Mouse (Mus musculus) forebrain, embryonic 10.5 days (tissue): ENCODE results near the gene Efna2. TPM values are rescaled to one million over a fixed set of nuclear protein-coding genes. Genes with fewer than 3 reads are reported as not detected.

Source experiments
- DNase-seq: peaks from one replicate; pipeline ENCODE4 v3.0.0-alpha.2; 2017; ENCODE audit warnings: low spot score; ENCODE audit errors: extremely low spot score
- H3K27ac ChIP-seq: fragments of 300-500 bp; sonication (generic); 2 replicates; pipeline ENCODE4 v1.5.1; 2016; ENCODE audit warnings: mild to moderate bottlenecking
- H3K27me3 ChIP-seq: fragments of 300-500 bp; sonication (generic); 2 replicates; pipeline ENCODE4 v1.6.1; 2016; ENCODE audit warnings: mild to moderate bottlenecking; ENCODE audit not compliant: poor library complexity, severe bottlenecking
- H3K36me3 ChIP-seq: fragments of 300-500 bp; sonication (generic); replicated peaks from 2 replicates; pipeline ENCODE4 v1.6.1; 2016; ENCODE audit warnings: mild to moderate bottlenecking, moderate library complexity
- H3K4me1 ChIP-seq: fragments of 300-500 bp; sonication (generic); 2 replicates; pipeline ENCODE4 v1.6.1; 2016
- H3K4me3 ChIP-seq: fragments of 300-500 bp; sonication (generic); 2 replicates; pipeline ENCODE4 v1.5.1; 2016; ENCODE audit warnings: mild to moderate bottlenecking, moderate library complexity
- H3K9me3 ChIP-seq: fragments of 300-500 bp; sonication (generic); 2 replicates; pipeline ENCODE4 v1.6.1; 2016; ENCODE audit warnings: mild to moderate bottlenecking, moderate library complexity
- WGBS: fragments of 180-500 bp; shearing (Covaris S2); methylation state at CpG from one replicate; pipeline ENCODE4 v1.1.7; 2016; 5-methylcytosine and 5-hydroxymethylcytosine counted together
- polyA plus RNA-seq: library from polyadenylated mRNA; unstranded; fragments of >200 nt; fragmentation: Nextera tagmentation; extraction: Ambion mirVana; gene quantifications from 2 replicates; pipeline ENCODE4 v1.2.1, GENCODE M21; 2016

Gene Efna2
- polyA plus RNA-seq, 1 experiment from 2014 or later, result 23.2 TPM

DNA sequence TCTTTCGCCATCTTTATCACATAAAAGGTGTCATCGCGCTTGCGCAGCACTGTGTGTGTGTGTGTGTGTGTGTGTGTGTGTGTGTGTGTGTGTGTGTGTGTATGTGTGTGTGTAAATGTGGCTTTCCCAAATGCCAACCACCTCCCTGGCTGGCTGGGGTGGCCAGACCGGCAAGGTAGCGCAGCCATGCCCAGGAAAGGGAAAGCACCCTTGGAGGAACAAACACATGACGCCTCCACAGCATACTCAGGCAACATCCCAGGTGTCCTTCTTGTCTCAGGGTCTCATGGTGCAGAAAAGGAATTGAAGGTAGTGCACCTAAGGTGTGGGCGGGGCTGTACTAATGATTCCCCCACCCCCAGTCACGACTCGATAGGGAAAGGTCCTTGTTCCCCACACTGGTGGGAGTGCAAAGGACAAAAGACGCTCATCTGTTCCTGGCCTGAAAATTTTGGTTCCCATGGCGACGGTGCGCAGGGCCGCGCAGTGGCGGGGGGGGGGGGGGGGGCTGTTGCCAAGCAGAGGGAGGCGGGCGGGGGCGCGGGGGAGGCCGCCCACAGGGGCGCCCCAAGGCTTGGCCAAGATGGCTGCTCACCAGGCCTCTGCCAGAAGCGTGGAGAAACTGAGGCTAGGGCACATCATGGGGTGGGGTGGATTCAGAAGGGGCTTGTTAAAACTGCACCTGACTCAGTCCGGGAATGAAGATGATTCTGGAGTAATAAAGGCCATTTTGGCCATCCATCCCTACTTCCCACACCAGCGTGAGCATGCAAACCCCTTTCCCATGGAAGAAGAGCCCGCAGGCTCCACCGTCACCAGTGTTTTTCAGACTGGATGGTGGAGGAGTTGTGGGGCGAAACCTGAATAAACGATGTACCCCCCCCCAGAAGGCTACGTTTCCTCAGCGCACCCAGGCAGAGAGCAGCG, 41.4 kb upstream of the Efna2 start:
- 2% methylated on average over 30 of the region's 33 CpGs for WGBS
- Histone ChIP-seq H3K9me3 (no peaks in the 10 kb centered on the region), H3K27ac (peak overlapping the region; percentile 91), H3K27me3 (peaks cover 68% of the 10 kb centered on the region), H3K4me3 (peak overlapping the region; percentile 67), H3K4me1 (peaks cover 70% of the 10 kb centered on the region), H3K36me3 (peaks cover 38% of the 10 kb centered on the region)
- DNase-seq, result peak; percentile 53

DNA sequence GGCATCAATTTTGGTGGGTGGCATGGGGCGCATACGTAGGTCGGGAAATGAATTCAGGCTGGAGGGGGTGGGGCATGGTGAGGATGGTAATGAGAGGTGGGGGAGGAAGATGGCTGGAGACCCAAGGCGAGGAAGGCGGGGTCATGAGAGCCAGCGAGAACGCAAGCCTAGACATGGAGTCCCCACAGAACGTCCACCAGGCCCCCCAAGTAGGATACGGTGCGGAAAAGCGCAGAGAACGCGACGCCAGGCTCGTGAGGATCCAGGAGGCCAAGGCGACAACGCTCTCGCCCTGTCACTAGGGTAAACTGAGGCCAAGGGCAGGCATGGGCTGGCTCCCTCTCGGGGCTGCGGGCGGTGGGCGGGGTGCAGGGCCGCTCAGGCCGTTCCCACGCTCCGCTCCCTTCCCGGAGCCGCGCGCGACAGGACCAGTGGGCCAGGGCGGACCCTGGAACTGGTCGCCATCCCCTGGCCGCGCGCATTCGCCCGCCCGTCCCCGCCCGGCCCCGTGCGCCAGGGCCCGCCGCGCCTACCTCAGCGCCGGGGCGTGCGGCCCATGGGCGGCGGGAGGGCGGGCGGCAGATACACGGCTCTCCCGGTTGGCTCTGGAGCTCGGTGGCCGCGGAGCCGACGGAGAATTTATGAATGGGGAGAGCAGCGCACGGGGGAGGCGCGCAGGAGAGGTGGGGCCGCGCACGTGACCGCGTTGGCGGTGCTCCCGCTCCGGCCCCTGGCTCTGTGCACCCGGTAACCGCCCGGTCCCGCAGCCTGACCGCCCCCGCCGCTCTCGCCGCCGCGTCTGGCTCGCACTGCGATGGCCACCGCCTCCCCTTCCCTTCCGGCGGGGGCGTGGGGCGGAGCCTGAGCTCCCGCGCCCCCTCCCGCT, 40.5 kb upstream of the Efna2 start, which contains the start of gene Atp5d:
Gene Atp5d, plus strand, starts transcription at position 80 of the 886 bp plus-strand sequence.
- H3K36me3 ChIP-seq, result peaks cover 36% of the 10 kb centered on the region
- peak within 1 kb of the TSS; percentile 91 for H3K27ac ChIP-seq
- peak within 1 kb of the TSS; percentile 67 for H3K4me3 ChIP-seq
- peak; percentile 64 for DNase-seq
- peaks cover 74% of the 10 kb centered on the region for H3K4me1 ChIP-seq
- WGBS, result under 1% methylated on average over 93 of the region's 94 CpGs
- H3K27me3 ChIP-seq, result peaks cover 59% of the 10 kb centered on the region
- H3K9me3 ChIP-seq, result no peaks in the 10 kb centered on the region

DNA sequence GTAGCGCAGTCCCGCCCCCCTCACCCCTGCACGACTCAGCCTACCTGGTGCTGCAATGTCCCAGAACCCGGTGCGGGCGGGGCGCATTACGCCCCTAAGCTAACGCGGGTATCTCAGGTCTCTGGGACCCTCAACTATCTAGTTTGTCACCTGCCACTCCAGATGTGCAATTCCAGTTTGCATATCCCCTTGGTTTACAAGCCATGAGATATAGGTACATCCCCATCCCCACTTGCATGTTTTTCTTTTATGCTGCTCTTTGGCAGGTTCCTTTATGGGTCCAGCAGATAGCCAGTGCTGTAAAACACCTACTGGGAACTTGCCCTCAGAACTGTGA, 39.9 kb upstream of the Efna2 start:
- 2% methylated on average over 9 of the region's 10 CpGs for WGBS

DNA sequence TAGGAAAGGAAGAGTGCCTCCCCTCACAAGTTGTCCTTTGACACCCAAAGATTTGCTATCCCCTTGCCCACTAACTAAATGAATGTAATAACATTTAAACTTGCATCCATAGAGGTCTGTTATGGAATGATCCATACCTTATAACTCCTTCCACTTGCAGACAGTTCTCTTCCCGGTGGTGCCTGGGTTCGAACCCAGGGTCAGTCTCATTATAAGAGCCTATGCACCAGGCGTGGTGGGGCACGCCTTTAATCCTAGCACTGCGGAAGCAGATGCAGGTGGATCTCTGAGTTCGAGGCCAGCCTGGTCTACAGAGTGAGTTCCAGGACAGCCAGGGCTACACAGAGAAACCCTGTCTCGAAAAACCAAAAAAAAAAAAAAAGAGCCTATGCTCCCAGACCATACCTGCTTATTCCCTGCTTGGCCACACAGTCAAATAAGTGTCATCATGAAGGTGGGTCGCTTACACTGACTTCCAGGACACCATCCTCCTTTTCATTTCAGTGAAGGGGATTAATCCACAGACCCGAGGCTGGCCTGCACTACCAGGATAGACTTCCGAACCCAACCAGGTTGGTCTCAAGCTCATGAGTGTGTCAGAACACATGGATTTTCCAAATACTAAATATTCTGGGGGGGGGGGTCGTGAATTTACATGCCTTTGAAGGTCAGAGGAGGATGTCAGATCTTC, 39.2 kb upstream of the Efna2 start:
- Histone ChIP-seq H3K36me3 (peaks cover 36% of the 10 kb centered on the region), H3K4me3 (peak overlapping the region; percentile 95), H3K27me3 (peaks cover 45% of the 10 kb centered on the region), H3K4me1 (peaks cover 85% of the 10 kb centered on the region), H3K27ac (peak overlapping the region; percentile 85; the same call in 1 of the 2 replicates), H3K9me3 (no peaks in the 10 kb centered on the region)
- DNase-seq, result no peak
- 73% methylated on average over 11 of the region's 11 CpGs for WGBS

More for the DNA sequence above, 39.9 kb upstream of the Efna2 start:
- no peak for DNase-seq
- Histone ChIP-seq H3K27ac (peak overlapping the region; percentile 91), H3K4me1 (peaks cover 78% of the 10 kb centered on the region), H3K36me3 (peaks cover 36% of the 10 kb centered on the region), H3K4me3 (peak overlapping the region; percentile 67), H3K27me3 (peaks cover 53% of the 10 kb centered on the region), H3K9me3 (no peaks in the 10 kb centered on the region)

DNA sequence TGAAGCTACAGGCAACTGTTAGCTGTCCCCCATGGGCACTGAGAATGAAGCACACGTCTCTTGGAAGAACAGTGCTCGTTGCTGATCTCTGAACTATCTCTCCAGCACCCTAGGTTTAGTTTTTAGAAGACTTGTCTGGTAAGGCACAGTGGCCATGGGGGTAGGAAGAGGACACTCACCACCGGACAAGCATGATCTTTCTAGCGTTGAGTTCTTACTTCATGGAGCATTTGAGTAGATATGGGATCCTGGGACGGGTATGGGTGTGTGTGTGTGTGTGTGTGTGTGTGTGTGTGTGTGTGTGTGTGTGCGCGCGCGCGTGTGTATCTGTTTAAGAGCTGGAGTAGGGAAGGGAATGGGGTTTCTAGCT, 38.6 kb upstream of the Efna2 start, which contains the start of gene Cbarp:
Gene Cbarp, minus strand, starts transcription at position 170 of the 370 bp plus-strand sequence.
- H3K4me1 ChIP-seq, result peaks cover 90% of the 10 kb centered on the region
- DNase-seq, result no peak
- no peaks in the 10 kb centered on the region for H3K9me3 ChIP-seq
- H3K4me3 ChIP-seq, result peak within 1 kb of the TSS; percentile 95
- H3K27ac ChIP-seq, result peak within 1 kb of the TSS; percentile 85
- 75% methylated on average over 10 of the region's 10 CpGs for WGBS
- peaks cover 40% of the 10 kb centered on the region for H3K27me3 ChIP-seq
- peaks cover 36% of the 10 kb centered on the region for H3K36me3 ChIP-seq

DNA sequence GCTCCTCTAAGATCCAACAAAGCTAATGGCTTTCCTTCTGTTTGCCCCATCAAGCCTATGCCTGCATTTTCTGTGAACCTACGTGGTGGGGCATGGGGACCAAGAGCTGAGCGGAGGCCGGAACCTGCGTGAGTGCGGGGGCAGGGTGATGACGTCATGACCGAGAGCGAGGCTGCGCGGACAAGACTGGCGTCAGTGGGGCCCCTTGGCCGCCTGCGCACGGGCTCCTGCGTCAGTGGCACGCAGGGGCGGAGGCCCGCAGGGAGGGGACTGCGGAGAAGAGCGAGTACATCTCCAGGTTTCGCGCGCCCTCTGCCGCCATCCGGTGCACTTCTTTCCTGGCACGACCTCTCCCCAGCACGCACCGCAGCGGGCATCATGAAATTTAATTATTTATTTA, 38.0 kb upstream of the Efna2 start:
- Histone ChIP-seq H3K27ac (peak overlapping the region; percentile 85), H3K9me3 (no peaks in the 10 kb centered on the region), H3K27me3 (peaks cover 34% of the 10 kb centered on the region), H3K36me3 (peaks cover 36% of the 10 kb centered on the region), H3K4me3 (peak overlapping the region; percentile 95), H3K4me1 (peaks cover 92% of the 10 kb centered on the region)
- peak; percentile 92 for DNase-seq
- WGBS, result under 1% methylated on average over 29 of the region's 29 CpGs

DNA sequence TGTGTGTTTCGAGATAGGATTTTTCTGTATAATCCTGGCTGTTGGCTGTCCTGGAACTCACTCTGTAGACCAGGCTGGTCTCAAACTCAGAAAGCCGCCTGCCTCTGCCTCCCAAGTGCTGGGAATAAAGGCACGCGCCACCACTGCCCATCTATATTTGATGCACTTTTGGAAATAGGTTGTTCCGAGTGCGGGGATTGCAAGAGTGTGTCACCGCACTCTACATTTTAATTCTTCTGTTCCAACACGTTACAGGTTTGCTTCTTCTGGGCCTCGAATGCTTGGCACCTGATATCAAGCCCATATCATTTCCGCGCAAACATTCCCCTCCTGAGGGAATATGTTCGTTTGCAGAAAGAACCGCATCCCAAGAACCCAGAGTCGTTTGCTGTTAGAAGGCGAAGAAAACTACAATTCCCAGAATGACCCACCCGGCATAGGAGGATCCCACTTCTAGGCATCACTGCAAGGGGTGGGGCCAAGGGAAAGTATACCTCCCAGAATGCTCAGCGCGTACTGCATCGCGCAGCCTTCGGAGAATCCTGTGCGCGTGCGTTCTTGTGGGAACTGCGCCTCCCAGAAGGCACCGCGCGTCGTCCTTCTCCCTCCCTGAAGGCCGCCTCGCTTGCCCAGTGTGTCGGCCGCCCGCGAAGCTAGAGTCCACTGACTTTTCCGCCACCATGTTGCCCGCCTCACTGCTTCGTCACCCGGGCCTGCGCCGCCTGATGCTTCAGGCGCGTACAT, 37.3 kb upstream of the Efna2 start:
- Histone ChIP-seq H3K4me1 (peaks cover 92% of the 10 kb centered on the region), H3K4me3 (peak overlapping the region; percentile 95)

DNA sequence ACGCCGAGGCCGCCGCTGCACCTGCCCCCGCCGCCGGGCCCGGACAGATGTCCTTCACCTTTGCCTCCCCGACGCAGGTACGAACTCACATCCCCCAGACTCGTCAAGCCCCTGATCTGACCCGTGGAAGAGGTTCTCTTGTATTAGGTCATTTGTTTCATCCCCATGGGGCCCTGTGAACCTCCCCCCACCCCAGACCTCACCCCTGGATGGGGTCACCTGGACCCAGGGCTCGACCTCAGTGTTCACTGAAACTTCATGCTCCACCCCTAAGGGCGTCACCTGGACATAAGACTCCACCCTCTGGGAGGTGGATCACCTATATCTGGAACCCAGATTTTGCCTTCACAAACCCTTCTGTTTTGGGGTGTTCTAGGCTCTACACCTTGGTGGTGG, 36.8 kb upstream of the Efna2 start:
- Histone ChIP-seq H3K4me3 (peak overlapping the region; percentile 95), H3K9me3 (no peaks in the 10 kb centered on the region), H3K27ac (peak overlapping the region; percentile 89), H3K36me3 (peaks cover 41% of the 10 kb centered on the region), H3K27me3 (peaks cover 21% of the 10 kb centered on the region), H3K4me1 (peaks cover 92% of the 10 kb centered on the region)
- under 1% methylated on average over 15 of the region's 15 CpGs for WGBS
- no peak for DNase-seq

More for the DNA sequence above, 37.3 kb upstream of the Efna2 start:
- Histone ChIP-seq H3K27ac (peak overlapping the region; percentile 89), H3K9me3 (no peaks in the 10 kb centered on the region), H3K27me3 (peaks cover 27% of the 10 kb centered on the region), H3K36me3 (peaks cover 38% of the 10 kb centered on the region)
- WGBS, result under 1% methylated on average over 43 of the region's 43 CpGs
- peak; percentile 93 for DNase-seq

DNA sequence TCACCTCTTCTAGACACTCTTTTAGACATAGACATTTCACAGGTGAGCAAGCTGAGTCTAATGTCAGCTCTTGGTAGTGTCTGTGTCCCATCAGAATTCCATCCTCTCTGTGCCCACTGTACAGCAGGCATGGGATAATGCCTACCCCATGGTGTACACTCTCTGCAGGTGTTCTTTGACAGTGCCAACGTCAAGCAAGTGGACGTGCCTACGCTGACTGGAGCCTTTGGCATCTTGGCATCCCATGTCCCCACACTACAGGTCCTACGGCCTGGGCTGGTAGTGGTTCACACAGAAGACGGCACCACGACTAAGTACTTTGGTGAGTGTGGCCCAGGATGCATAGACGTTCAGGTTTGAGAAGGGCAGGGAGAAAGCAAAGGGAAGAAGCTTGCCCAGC, 35.6 kb upstream of the Efna2 start:
- H3K27ac ChIP-seq, result no peak overlapping the region
- peak overlapping the region; percentile 95; the same call in 1 of the 2 replicates for H3K4me3 ChIP-seq
- WGBS, result 95% methylated on average over 7 of the region's 7 CpGs
- peaks cover 41% of the 10 kb centered on the region for H3K36me3 ChIP-seq
- no peaks in the 10 kb centered on the region for H3K9me3 ChIP-seq
- no peak for DNase-seq
- peaks cover 92% of the 10 kb centered on the region for H3K4me1 ChIP-seq
- H3K27me3 ChIP-seq, result peaks cover 10% of the 10 kb centered on the region; the same call in 1 of the 2 replicates

DNA sequence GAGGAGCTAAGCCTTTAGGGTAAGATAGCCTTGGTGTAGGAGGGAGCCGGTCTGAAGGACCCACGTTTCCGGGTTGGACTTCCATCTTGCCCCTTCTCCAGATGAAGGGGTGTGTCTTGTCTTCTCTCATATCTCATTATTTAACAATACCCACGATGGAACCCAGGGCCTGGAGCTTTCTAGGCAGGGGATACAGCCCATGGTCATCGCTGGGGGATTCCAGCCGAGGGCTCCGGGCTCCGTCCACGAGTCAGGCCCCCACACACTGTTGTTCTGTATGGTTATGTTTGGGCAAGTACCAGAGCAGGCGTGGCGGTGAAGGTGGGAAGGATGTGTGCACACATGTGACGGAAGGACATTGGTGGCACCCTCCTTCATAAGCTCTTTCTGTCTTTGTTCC, 35.1 kb upstream of the Efna2 start:
- WGBS, result 93% methylated on average over 12 of the region's 12 CpGs
- Histone ChIP-seq H3K27ac (no peak overlapping the region), H3K4me3 (peak overlapping the region; percentile 95; the same call in 1 of the 2 replicates), H3K4me1 (peaks cover 88% of the 10 kb centered on the region), H3K36me3 (peaks cover 41% of the 10 kb centered on the region), H3K27me3 (peaks cover 9% of the 10 kb centered on the region; the same call in 1 of the 2 replicates), H3K9me3 (no peaks in the 10 kb centered on the region)
- no peak for DNase-seq
